Mouse (Mus musculus) bone marrow macrophage, adult 2 months (primary cell): ENCODE measurements around the gene 4933428G20Rik. TPM values are rescaled to one million over a fixed set of nuclear protein-coding genes. Genes with fewer than 3 reads are reported as not detected.

Source experiments
- H3K27ac ChIP-seq: 2 replicates; pipeline ENCODE4 v1.5.1; 2012; ENCODE audit warnings: low read depth, low read length; ENCODE audit not compliant: insufficient read depth
- H3K4me1 ChIP-seq: 2 replicates; pipeline ENCODE4 v1.6.1; 2012; ENCODE audit warnings: low read length; ENCODE audit not compliant: control insufficient read depth, insufficient read depth
- H3K4me3 ChIP-seq: 2 replicates; pipeline ENCODE4 v1.5.1; 2012; ENCODE audit warnings: mild to moderate bottlenecking, low read length, moderate library complexity; ENCODE audit not compliant: insufficient read depth
- CTCF ChIP-seq: IDR thresholded peaks from 2 replicates; pipeline ENCODE4 v1.5.1; 2012; ENCODE audit warnings: low read depth, mild to moderate bottlenecking, low read length, moderate library complexity
- POLR2A ChIP-seq: IDR thresholded peaks from 2 replicates; pipeline ENCODE4 v1.6.1; 2012; ENCODE audit warnings: mild to moderate bottlenecking, low read depth, low read length, borderline replicate concordance
- polyA plus RNA-seq: library from polyadenylated mRNA; stranded (reverse); fragments of >200 nt; gene quantifications from 2 replicates; pipeline ENCODE4 v1.2.4, GENCODE M21; 2012; ENCODE audit not compliant: missing spikeins, insufficient read depth, insufficient read length

4933428G20Rik gene
- polyA plus RNA-seq, 1 experiment = not detected

GRCm38 (mm10) chr11:97505784-97506183 is 5.6 kb upstream of the 4933428G20Rik start:
- no peak overlapping the region for H3K27ac ChIP-seq
- no peak overlapping the region for H3K4me3 ChIP-seq
- TF ChIP-seq POLR2A (no peak), CTCF (no peak)
- peaks cover 11% of the 10 kb centered on the region for H3K4me1 ChIP-seq

- Histone ChIP-seq H3K4me1 (peaks cover 5% of the 10 kb centered on the region; the same call in 1 of the 2 replicates), H3K4me3 (no peak overlapping the region), H3K27ac (no peak overlapping the region)
- no peak for TF ChIP-seq CTCF
- no peak for TF ChIP-seq POLR2A
Measured at GRCm38 (mm10) chr11:97502846-97503245, 2.7 kb upstream of the 4933428G20Rik start.

DNA sequence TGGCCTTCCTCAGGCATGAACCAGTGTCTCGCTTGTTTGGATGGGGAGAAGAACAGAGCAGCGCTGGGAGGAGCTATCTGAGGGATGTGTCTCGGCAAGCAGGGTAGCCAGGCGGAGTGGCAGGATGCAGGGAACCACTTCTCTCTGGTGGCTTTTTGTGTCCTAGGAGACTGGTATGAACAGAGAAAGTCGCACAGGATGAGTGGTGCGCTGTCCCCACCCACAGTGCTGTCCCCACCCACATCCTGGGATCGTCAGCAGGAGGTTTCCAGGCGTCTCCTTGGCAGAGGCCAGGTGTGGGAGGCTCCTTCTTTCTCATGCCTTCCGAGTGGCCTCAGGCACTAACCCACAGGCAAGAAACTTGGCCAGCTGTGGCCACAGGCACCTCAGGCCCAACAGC is 2.2 kb upstream of the 4933428G20Rik start:
- peaks cover 5% of the 10 kb centered on the region; the same call in 1 of the 2 replicates for H3K4me1 ChIP-seq
- no peak overlapping the region for H3K27ac ChIP-seq
- H3K4me3 ChIP-seq = no peak overlapping the region
- no peak for TF ChIP-seq CTCF
- no peak for TF ChIP-seq POLR2A

- Histone ChIP-seq H3K4me3 (no peak overlapping the region), H3K27ac (no peak overlapping the region), H3K4me1 (peaks cover 2% of the 10 kb centered on the region; the same call in 1 of the 2 replicates)
- TF ChIP-seq CTCF (no peak), POLR2A (no peak)
Measured at GRCm38 (mm10) chr11:97500720-97501448, 744 bp upstream of the 4933428G20Rik start.

GRCm38 (mm10) chr11:97497543-97497942 is 2.6 kb downstream of the 4933428G20Rik start:
- TF ChIP-seq CTCF (no peak), POLR2A (no peak)
- Histone ChIP-seq H3K4me3 (no peak overlapping the region), H3K4me1 (no peaks in the 10 kb centered on the region), H3K27ac (no peak overlapping the region)

- no peak overlapping the region for H3K4me3 ChIP-seq
- no peaks in the 10 kb centered on the region for H3K4me1 ChIP-seq
- no peak overlapping the region for H3K27ac ChIP-seq
- TF ChIP-seq POLR2A (no peak), CTCF (no peak)
Measured at GRCm38 (mm10) chr11:97492836-97493235, 7.3 kb downstream of the 4933428G20Rik start.

- H3K4me3 ChIP-seq = no peak overlapping the region
- no peak overlapping the region for H3K27ac ChIP-seq
- TF ChIP-seq CTCF = no peak
- TF ChIP-seq POLR2A = no peak
- no peaks in the 10 kb centered on the region for H3K4me1 ChIP-seq
Measured at GRCm38 (mm10) chr11:97491640-97492039, 8.5 kb downstream of the 4933428G20Rik start.

DNA sequence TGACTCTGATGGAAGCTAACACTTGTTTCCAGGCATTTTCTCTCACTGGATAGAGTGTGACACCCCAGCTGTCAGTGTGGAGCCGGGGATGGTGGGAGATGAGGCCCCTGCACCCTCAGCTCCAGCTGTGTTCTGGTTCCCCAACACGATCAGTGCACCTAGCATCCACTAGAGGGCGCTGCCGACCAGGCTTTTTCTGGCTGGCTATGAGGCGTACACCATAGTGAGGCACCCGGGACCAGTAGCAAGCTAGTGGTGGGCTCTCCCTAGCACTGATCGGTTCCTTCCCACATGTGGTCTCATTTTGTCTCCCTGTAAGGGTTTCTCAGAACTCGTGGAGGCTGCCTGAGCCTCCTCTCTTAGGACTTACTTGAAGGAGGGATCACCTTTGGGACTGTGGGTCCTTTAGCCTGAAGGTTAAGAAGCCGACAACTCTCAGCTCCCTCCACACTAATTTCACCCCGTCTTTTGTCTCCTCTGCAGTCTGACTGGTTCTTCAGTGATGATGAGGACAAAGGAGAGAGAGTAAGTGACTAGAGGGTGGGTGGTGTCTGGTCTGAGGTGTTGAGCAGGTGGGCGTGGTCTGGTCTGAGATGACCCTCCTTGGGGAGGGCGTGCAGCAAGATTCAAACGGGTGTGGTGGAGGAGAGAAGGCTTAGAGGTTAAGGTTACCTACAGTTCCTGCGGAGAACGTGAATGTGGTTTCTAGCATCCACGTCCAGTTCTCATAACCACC is 10.4 kb downstream of the 4933428G20Rik start:
- H3K4me3 ChIP-seq = no peak overlapping the region
- H3K27ac ChIP-seq = no peak overlapping the region
- H3K4me1 ChIP-seq = no peaks in the 10 kb centered on the region
- TF ChIP-seq POLR2A = no peak
- peak; percentile 96 for TF ChIP-seq CTCF

GRCm38 (mm10) chr11:97487656-97488055 is 12.5 kb downstream of the 4933428G20Rik start:
- Histone ChIP-seq H3K4me1 (no peaks in the 10 kb centered on the region), H3K4me3 (no peak overlapping the region), H3K27ac (no peak overlapping the region)
- TF ChIP-seq POLR2A (no peak), CTCF (no peak)

GRCm38 (mm10) chr11:97485661-97486060 is 14.5 kb downstream of the 4933428G20Rik start:
- Histone ChIP-seq H3K27ac (no peak overlapping the region), H3K4me3 (no peak overlapping the region), H3K4me1 (no peaks in the 10 kb centered on the region)
- TF ChIP-seq POLR2A (no peak), CTCF (no peak)
